Mouse (Mus musculus) limb, embryonic 13.5 days (tissue): ENCODE data around the gene Rexo4. TPM values are rescaled to one million over a fixed set of nuclear protein-coding genes. Genes with fewer than 3 reads are reported as not detected.

Experiments used
- ATAC-seq: fragments of 200-750 bp; cut with Nextera tagmentation; 2 replicates; pipeline ENCODE4 v1.8.0; 2017; ENCODE audit warnings: low read depth, moderate number of reproducible peaks, moderate TSS enrichment; ENCODE audit not compliant: low FRiP score
- H3K27ac ChIP-seq: fragments of 300-500 bp; sonication (generic); 2 replicates; pipeline ENCODE4 v1.5.1; 2015; ENCODE audit warnings: inconsistent platforms, mild to moderate bottlenecking, moderate library complexity
- H3K27me3 ChIP-seq: fragments of 300-500 bp; sonication (generic); 2 replicates; pipeline ENCODE4 v1.6.1; 2015; ENCODE audit warnings: mild to moderate bottlenecking, inconsistent platforms
- H3K36me3 ChIP-seq: fragments of 300-500 bp; sonication (generic); 2 replicates; pipeline ENCODE4 v1.6.1; 2015; ENCODE audit warnings: inconsistent platforms, mild to moderate bottlenecking, moderate library complexity
- H3K4me1 ChIP-seq: fragments of 300-500 bp; sonication (generic); 2 replicates; pipeline ENCODE4 v1.6.1; 2015; ENCODE audit warnings: inconsistent platforms
- H3K4me2 ChIP-seq: fragments of 300-500 bp; sonication (generic); replicated peaks from 2 replicates; pipeline ENCODE4 v1.6.1; 2015; ENCODE audit warnings: inconsistent platforms, mild to moderate bottlenecking, moderate library complexity
- H3K4me3 ChIP-seq: fragments of 300-500 bp; sonication (generic); 2 replicates; pipeline ENCODE4 v1.5.1; 2015; ENCODE audit warnings: moderate library complexity, mild to moderate bottlenecking, inconsistent platforms
- H3K9ac ChIP-seq: fragments of 300-500 bp; sonication (generic); 2 replicates; pipeline ENCODE4 v1.6.1; 2015; ENCODE audit warnings: mild to moderate bottlenecking, inconsistent platforms
- H3K9me3 ChIP-seq: fragments of 300-500 bp; sonication (generic); 2 replicates; pipeline ENCODE4 v1.6.1; 2016; ENCODE audit warnings: inconsistent platforms
- WGBS: fragments of 180-500 bp; shearing (Covaris S2); methylation state at CpG from one replicate; pipeline ENCODE4 v1.1.7; 2015; 5-methylcytosine and 5-hydroxymethylcytosine counted together
- polyA plus RNA-seq: library from polyadenylated mRNA; unstranded; fragments of >200 nt; fragmentation: Nextera tagmentation; extraction: Ambion mirVana; gene quantifications from 2 replicates; pipeline ENCODE4 v1.2.1, GENCODE M21; 2015

Gene Rexo4
- polyA plus RNA-seq = 48.6 and 52.9 TPM in 2 replicates

DNA sequence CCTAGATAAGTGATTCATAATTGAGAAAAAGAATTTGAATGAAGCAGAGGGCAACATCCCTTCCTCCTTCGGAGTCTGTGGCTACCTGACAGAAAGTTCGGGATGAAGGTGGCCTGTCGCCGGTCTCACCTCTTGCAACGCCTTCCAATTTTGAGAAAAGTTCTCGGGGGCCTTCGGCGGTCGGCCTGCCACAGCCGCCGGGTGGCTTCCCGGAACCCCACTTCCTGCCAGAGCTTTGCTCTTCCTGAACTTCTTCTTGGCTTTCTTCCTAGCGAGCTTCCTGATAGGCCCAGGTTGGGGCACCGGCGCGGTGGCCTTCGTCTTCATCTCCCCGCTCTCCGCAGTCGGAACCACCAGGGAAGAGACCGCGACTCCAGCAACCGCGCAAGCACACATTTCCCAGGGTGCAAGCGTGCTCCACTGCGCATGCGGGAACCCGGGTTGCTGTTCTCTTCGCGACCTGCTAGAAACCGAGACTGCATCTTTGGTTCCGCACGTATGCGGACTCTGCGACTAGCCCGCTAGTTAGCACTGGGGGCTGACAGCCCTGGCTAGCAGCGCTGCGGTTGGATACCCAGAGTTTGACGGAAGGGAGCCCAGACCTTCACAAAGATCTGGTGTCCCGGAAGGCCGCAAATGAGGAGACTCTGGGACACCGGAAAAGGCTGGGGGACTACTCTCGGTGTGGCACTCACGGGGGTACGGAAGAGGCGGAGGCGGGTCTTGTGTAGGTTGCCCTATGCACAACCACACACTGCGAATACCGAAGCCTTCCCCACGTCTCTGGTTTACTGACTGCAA is at the start of gene Rexo4:
Rexo4 (minus strand) TSS at position 464 of the 801 bp plus-strand sequence.
- Histone ChIP-seq H3K27ac (peak within 1 kb of the TSS; percentile 98), H3K9me3 (no peaks in the 10 kb centered on the region), H3K4me3 (peak within 1 kb of the TSS; percentile 80), H3K4me1 (peaks cover 25% of the 10 kb centered on the region), H3K9ac (peak within 1 kb of the TSS; percentile 90), H3K4me2 (peak within 1 kb of the TSS; percentile 71), H3K36me3 (peaks cover 30% of the 10 kb centered on the region), H3K27me3 (no peaks in the 10 kb centered on the region)
- ATAC-seq = peak; percentile 96
- whole genome bisulfite sequencing = under 1% methylated on average over 50 of the region's 50 CpGs

DNA sequence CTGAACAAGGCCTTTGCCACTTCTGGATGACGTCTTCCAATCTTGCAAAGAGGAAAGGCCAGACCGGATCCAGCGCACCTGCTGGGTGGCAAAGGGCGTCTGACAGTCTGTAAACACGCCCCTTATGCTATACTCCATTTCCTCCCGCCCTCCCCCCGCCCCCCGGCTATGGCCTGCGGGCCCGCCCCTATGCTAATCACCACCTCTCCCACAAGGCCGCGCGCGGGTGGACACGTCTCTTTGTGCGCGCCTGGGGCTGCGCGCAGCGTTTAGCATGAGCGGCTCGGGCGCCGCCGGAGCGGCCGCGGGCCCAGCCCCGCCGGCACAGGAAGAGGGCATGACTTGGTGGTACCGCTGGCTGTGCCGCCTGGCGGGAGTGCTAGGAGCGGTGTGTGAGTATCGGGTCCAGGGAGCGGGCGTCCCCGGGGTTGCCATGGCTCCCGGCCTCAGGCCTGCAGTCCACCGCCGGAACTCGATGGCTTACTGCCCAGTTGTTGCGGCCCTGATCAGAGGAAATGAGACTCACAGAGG is 45.6 kb upstream of the Rexo4 start, which contains the start of gene Cacfd1:
Cacfd1 (plus strand) TSS at position 213 of the 531 bp plus-strand sequence.
- WGBS = under 1% methylated on average over 43 of the region's 43 CpGs
- ATAC-seq = peak; percentile 93
- no peaks in the 10 kb centered on the region for H3K27me3 ChIP-seq
- peak within 1 kb of the TSS; percentile 86 for H3K4me2 ChIP-seq
- H3K9ac ChIP-seq = peak within 1 kb of the TSS; percentile 89
- peak within 1 kb of the TSS; percentile 83 for H3K27ac ChIP-seq
- peak within 1 kb of the TSS; percentile 69 for H3K4me3 ChIP-seq
- no peaks in the 10 kb centered on the region for H3K9me3 ChIP-seq
- peaks cover 24% of the 10 kb centered on the region for H3K4me1 ChIP-seq
- peaks cover 16% of the 10 kb centered on the region for H3K36me3 ChIP-seq

DNA sequence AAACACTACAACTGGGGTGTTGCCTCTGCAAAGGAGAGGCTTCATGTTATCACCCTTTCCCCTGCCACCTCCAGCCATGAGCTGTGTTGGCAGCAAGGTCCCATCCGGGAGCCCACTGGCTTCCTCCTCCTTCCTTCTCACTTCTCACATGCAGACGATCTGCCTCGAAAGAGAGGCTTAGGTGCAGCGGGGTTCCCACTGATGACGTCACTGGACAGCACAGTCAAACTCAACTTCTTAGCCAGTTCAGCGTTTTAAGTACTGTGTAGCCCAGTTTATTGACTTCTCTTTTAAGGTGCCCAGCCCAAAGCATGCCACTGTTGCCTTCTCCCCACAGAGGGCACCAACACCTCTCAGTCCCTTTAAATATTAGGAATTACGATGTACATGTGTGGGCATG is 43.5 kb upstream of the Rexo4 start:
- no peak for ATAC-seq

DNA sequence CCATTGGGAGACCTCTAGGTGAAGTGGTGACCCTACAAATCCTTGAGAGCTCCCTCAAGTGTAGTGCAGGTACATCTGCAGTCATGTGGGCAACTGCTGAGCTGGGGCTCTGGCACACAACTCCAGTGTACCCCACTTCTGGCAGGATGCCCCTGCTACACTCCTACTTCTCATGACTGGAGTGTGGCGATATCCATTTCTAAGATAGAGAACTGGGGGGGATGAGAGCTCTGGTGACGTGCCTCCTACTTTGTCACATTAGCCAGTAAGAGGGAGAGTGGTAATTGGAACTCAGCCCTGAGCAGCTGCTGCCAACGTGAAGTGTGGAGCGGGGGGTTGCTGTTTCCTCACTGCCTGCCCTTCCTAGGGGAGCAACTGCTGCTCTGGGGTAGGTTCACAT is 42.1 kb upstream of the Rexo4 start:
- no peak overlapping the region for H3K4me2 ChIP-seq
- no peaks in the 10 kb centered on the region for H3K36me3 ChIP-seq
- H3K27me3 ChIP-seq = no peaks in the 10 kb centered on the region
- no peak overlapping the region for H3K9ac ChIP-seq
- no peak for ATAC-seq
- peaks cover 17% of the 10 kb centered on the region for H3K4me1 ChIP-seq
- WGBS = 61% methylated on average over 4 of the region's 4 CpGs
- no peak overlapping the region for H3K27ac ChIP-seq
- no peaks in the 10 kb centered on the region for H3K9me3 ChIP-seq
- H3K4me3 ChIP-seq = no peak overlapping the region

More for the DNA sequence above, 43.5 kb upstream of the Rexo4 start:
- Histone ChIP-seq H3K4me2 (no peak overlapping the region), H3K27me3 (no peaks in the 10 kb centered on the region), H3K9me3 (no peaks in the 10 kb centered on the region), H3K9ac (no peak overlapping the region), H3K27ac (no peak overlapping the region), H3K4me1 (peaks cover 24% of the 10 kb centered on the region), H3K4me3 (no peak overlapping the region), H3K36me3 (no peaks in the 10 kb centered on the region)
- WGBS = 57% methylated on average over 7 of the region's 7 CpGs

DNA sequence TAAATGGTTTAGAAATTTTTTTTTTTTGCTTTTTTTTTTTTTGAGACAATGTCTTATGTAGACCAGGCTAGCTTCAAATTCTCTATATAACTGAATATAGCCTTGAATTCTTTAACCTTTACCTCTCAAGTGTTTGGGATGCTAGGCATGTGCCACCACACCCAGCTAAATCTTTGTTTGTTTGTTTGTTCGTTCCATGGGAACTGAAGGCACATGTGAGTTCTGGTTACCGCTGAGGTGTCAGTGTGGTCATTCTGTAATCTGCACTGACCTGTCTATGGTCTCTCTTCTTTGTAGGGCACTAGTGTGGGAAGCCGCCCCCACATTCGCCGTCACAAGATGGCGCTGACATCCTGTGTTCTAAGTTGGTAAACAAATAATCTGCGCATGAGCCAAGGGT is 33.8 kb upstream of the Rexo4 start:
- Histone ChIP-seq H3K9ac (no peak overlapping the region), H3K4me2 (no peak overlapping the region), H3K4me1 (no peaks in the 10 kb centered on the region), H3K27me3 (no peaks in the 10 kb centered on the region), H3K4me3 (no peak overlapping the region), H3K9me3 (no peaks in the 10 kb centered on the region), H3K36me3 (no peaks in the 10 kb centered on the region), H3K27ac (no peak overlapping the region)
- WGBS = 87% methylated on average over 7 of the region's 7 CpGs
- ATAC-seq = no peak

DNA sequence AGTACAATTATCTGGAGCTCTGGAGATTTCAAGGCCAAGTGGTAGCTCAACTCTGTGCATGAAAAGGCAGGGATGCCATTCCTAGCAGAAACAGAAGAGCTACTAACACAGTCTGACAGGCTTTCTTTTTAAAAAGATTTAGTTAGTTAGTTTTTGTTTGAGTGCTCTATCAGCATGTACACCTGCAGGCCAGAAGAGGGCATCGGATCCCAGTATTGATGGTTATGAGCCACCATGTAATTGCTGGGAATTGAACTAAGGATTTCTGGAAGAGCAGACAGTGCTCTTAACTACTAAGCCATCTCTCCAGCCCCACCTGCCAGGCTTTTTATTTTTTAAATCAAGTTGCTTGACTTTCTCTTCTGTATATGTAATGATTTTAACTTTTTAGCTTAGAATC is 33.3 kb upstream of the Rexo4 start:
- Histone ChIP-seq H3K9ac (no peak overlapping the region), H3K4me2 (no peak overlapping the region), H3K27me3 (no peaks in the 10 kb centered on the region), H3K9me3 (no peaks in the 10 kb centered on the region), H3K36me3 (no peaks in the 10 kb centered on the region), H3K27ac (no peak overlapping the region), H3K4me1 (no peaks in the 10 kb centered on the region), H3K4me3 (no peak overlapping the region)
- ATAC-seq = no peak
- WGBS = 79% methylated on average over 1 of the region's 1 CpGs

DNA sequence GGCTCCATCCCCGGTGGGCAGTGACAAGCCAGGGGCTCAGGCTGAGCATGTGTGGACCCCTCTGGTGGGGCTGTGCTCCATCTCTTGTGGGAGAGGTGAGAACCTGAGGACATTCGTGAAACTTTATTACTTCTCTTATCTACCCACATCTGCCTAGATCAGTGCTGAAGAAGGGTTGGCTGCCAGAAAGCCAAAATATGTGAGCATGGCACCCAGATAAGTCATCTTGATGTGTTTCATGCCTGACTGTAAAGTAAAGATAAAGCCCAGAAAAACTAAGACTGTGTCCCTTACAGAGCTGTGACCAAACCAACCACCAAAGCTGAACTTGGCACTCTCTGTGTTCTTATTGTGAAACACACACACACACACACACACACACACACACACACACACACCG is 29.8 kb upstream of the Rexo4 start:
- Histone ChIP-seq H3K4me1 (no peaks in the 10 kb centered on the region), H3K9ac (no peak overlapping the region), H3K27me3 (no peaks in the 10 kb centered on the region), H3K4me2 (no peak overlapping the region), H3K27ac (no peak overlapping the region), H3K9me3 (no peaks in the 10 kb centered on the region), H3K36me3 (no peaks in the 10 kb centered on the region), H3K4me3 (no peak overlapping the region)
- no peak for ATAC-seq
- WGBS = 72% methylated on average over 3 of the region's 3 CpGs

DNA sequence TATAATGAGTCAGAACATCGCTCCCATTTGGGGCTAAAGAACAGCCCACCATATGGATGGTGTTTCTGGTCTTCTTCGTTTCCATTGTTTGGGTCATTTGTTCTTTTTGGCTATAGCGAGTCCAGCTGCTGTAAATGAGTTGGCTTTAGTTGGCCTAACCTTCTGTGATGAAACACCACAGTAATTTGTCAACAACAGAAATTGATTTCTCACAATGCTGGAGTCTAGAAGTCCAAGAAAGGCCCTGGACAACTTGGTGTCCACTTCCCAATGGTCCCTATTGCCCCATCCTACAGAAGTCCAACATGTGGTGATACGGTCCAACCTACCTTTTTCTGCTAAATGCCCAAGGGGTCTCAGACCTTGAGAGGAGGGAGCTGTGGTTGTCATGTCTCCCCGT is 20.5 kb upstream of the Rexo4 start:
- H3K9me3 ChIP-seq = no peaks in the 10 kb centered on the region
- no peaks in the 10 kb centered on the region for H3K4me1 ChIP-seq
- no peak overlapping the region for H3K4me2 ChIP-seq
- no peaks in the 10 kb centered on the region for H3K36me3 ChIP-seq
- no peak overlapping the region for H3K9ac ChIP-seq
- no peak overlapping the region for H3K4me3 ChIP-seq
- peaks cover 7% of the 10 kb centered on the region; the same call in 1 of the 2 replicates for H3K27me3 ChIP-seq
- 83% methylated on average over 5 of the region's 5 CpGs for WGBS
- ATAC-seq = no peak
- no peak overlapping the region for H3K27ac ChIP-seq

DNA sequence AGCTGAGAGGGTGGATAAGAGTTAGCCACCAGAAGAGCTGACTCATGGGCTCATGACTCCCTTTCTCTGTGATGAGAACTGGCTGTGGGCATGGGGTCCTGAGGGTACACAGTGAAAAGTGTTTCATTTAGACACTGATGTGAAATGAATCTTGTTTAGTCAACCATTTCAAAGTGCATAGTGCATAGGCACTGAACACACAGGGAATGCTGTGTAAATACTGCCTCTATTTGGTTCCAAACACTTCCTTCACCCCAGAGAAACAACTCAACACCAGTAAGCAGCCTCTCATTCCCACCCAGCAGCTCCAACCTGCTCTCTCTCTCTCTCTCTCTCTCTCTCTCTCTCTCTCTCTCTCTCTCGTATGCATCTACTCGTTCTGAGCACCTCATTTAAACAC is 20.0 kb upstream of the Rexo4 start:
- no peaks in the 10 kb centered on the region for H3K4me1 ChIP-seq
- no peaks in the 10 kb centered on the region for H3K36me3 ChIP-seq
- H3K27me3 ChIP-seq = peaks cover 7% of the 10 kb centered on the region; the same call in 1 of the 2 replicates
- H3K4me3 ChIP-seq = no peak overlapping the region
- H3K4me2 ChIP-seq = no peak overlapping the region
- no peaks in the 10 kb centered on the region for H3K9me3 ChIP-seq
- no peak for ATAC-seq
- no peak overlapping the region for H3K9ac ChIP-seq
- 63% methylated on average over 2 of the region's 2 CpGs for WGBS
- H3K27ac ChIP-seq = no peak overlapping the region

DNA sequence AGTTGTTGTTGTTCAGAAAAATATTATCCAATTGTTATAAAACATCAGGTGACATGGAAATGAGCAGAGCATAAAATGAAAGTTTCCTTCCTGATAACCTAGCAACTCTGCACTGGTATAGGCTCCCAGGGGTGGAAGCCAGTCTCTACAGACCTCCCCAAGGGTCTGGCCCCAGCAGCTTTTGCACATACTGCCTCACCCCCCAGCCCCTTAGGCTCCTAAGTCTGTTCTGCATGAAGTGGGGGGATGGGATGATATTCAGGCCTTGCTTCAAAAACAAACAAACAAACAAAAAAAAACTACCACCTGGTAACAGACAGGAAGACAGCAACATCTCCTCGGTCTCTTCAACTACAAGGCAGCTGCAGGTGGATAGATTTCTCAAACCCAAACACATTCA is 16.2 kb upstream of the Rexo4 start:
- no peak overlapping the region for H3K4me2 ChIP-seq
- no peak overlapping the region for H3K27ac ChIP-seq
- peaks cover 7% of the 10 kb centered on the region; the same call in 1 of the 2 replicates for H3K27me3 ChIP-seq
- no peaks in the 10 kb centered on the region for H3K9me3 ChIP-seq
- WGBS = 85% methylated on average over 1 of the region's 1 CpGs
- H3K4me1 ChIP-seq = no peaks in the 10 kb centered on the region
- H3K9ac ChIP-seq = no peak overlapping the region
- no peak overlapping the region for H3K4me3 ChIP-seq
- ATAC-seq = no peak
- no peaks in the 10 kb centered on the region for H3K36me3 ChIP-seq

DNA sequence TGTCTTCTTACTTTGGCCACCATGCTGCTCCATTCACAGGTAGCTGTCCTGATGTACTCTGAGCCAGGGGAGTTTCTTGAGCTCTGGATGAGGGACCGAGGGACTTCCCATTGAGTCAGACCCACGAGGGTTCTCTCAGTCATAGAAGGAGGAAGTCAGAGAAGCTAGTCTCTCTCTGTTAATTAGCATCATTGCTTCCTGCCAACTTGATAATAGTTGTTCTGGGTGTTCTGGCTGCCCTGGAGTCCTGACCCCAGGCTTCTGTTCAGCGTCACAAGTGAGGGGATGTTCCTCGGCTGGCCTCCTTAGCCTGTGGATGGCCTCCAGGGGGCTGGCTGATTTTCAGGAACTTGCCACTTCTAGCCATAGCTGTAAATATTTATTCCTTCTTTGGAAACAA is 9.8 kb upstream of the Rexo4 start:
- H3K4me1 ChIP-seq = no peaks in the 10 kb centered on the region
- no peak overlapping the region for H3K4me2 ChIP-seq
- no peak overlapping the region for H3K9ac ChIP-seq
- H3K9me3 ChIP-seq = no peaks in the 10 kb centered on the region
- H3K4me3 ChIP-seq = no peak overlapping the region
- WGBS = 26% methylated on average over 4 of the region's 4 CpGs
- no peak for ATAC-seq
- no peaks in the 10 kb centered on the region for H3K27me3 ChIP-seq
- H3K27ac ChIP-seq = no peak overlapping the region
- H3K36me3 ChIP-seq = no peaks in the 10 kb centered on the region

DNA sequence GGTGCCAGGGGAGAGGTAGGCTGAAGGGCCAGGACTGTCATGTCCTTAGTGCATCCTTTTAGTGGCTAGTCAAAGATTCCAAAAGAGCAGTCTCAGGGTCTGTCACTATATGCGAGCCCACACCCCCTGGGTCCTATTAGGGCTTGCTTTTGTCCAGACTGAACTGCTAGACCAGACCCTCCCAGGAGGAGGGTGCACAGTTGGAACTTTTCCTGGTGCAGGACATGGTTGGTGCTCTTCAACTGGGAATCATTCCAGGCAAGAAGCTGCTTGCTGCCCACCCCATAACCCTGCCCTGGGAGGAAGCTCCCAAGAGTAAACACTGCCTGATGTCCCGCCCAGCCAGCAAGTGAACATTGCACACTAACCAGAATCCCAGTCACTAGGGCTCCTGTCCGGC is 8.9 kb upstream of the Rexo4 start, which contains the start of gene Adamts13:
Adamts13 (plus strand) TSS at position 301 of the 400 bp plus-strand sequence.
- Histone ChIP-seq H3K9ac (0 out of 2 replicates have a peak within 1 kb of the TSS, but pooled peaks have one; percentile 39), H3K4me3 (no peak within 1 kb of the TSS), H3K27me3 (no peaks in the 10 kb centered on the region), H3K9me3 (no peaks in the 10 kb centered on the region), H3K27ac (no peak within 1 kb of the TSS), H3K4me1 (no peaks in the 10 kb centered on the region), H3K4me2 (peak within 1 kb of the TSS; percentile 30; the same call in 1 of the 2 replicates), H3K36me3 (no peaks in the 10 kb centered on the region)
- no peak for ATAC-seq
- WGBS = 71% methylated on average over 3 of the region's 3 CpGs
